Mouse (Mus musculus) spleen, adult 2 months (tissue): ENCODE data around the gene Cyp46a1.

Experiments used
- CTCF ChIP-seq: fragments of 200-500 bp; IDR thresholded peaks from 2 replicates; pipeline ENCODE4 v1.5.1; 2011; ENCODE audit warnings: mild to moderate bottlenecking, inconsistent platforms; ENCODE audit not compliant: insufficient read depth, insufficient read length, insufficient replicate concordance; ENCODE audit errors: extremely low read depth
- POLR2A ChIP-seq: fragments of 200-500 bp; IDR thresholded peaks from 2 replicates; pipeline ENCODE4 v1.6.1; 2011; ENCODE audit warnings: low read depth, low read length, inconsistent platforms

DNA sequence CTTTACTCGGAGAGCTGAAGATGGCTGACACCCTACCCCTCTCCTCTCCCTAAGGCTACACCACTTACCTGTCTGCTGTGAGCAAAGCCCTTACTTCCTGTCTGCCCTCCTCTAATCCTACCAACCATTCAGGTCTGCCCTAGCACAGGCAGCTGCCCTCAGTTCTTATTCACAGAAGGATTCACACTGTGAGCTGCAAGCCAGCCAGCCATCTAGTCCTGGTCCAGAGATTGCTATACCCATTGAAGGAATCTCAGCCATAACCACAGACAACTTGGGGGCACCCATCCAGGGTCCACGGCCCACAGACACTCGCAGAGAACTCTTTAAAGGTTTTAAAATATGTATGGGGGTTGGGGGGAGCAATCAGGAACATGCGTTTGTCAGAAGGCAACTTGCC lies 47.8 kb upstream of the Cyp46a1 start:
- no peak for TF ChIP-seq CTCF
- TF ChIP-seq POLR2A: no peak
